Mouse (Mus musculus): Measurements from ENCODE around the gene Ehhadh. TPM values are rescaled to one million over a fixed set of nuclear protein-coding genes. Genes with fewer than 3 reads are reported as not detected.

The Ehhadh gene
- total and polyA plus RNA-seq, 3 experiments, result 5.3 to 6.6 TPM; not detected in 1

- H3K9ac ChIP-seq (ENCODE audit: control insufficient read depth, low read depth, low read length, poor library complexity, severe bottlenecking), result no peak overlapping the region
- H3K9me3 ChIP-seq (replicated peaks; ENCODE audit: insufficient read depth, low read length), result no peaks in the 10 kb centered on the region
- no peaks in the 10 kb centered on the region for H3K27me3 ChIP-seq (ENCODE audit: control insufficient read depth in 1 of 2, insufficient read depth in 2 of 2, low read length in 2 of 2)
- H3K79me2 ChIP-seq (ENCODE audit: control insufficient read depth, insufficient read depth, low read length, poor library complexity), result no peaks in the 10 kb centered on the region
- DNase-seq (ENCODE audit: low read depth, low spot score), result peak; percentile 80
- H3K4me1 ChIP-seq (ENCODE audit: control insufficient read depth in 1 of 2, insufficient read depth in 2 of 2, low read length in 2 of 2), result peaks cover 0 to 2% of the 10 kb centered on the region in 2 experiments; a peak in 1 of 4 replicates
- H3K27ac ChIP-seq (ENCODE audit: control insufficient read depth, low read depth, low read length), result no peak overlapping the region
- no peaks in the 10 kb centered on the region for H3K36me3 ChIP-seq (ENCODE audit: control insufficient read depth in 1 of 2, insufficient read depth in 2 of 2, low read length in 2 of 2)
- H3K4me3 ChIP-seq (ENCODE audit: control insufficient read depth in 1 of 2, insufficient read depth in 1 of 2, low read depth in 2 of 2, low read length in 2 of 2), result peak overlapping the region in 1 of 2 experiments; percentile 66; a peak in 2 of 4 replicates
- no peak for TF ChIP-seq KAT2A (conservative IDR thresholded peaks at IDR 0.05; ENCODE audit: low read depth, low read length)
- TF ChIP-seq NELFE (IDR thresholded peaks at IDR 0.05; ENCODE audit: low read depth, low read length), result no peak
- no peak for TF ChIP-seq ETS1 (IDR thresholded peaks at IDR 0.05; ENCODE audit: low read depth, low read length)
- no peak for TF ChIP-seq SMC3 (IDR thresholded peaks at IDR 0.05; ENCODE audit: low read depth, low read length)
- TF ChIP-seq POLR2AphosphoS2 (IDR thresholded peaks at IDR 0.05; ENCODE audit: low read length), result no peak
- TF ChIP-seq CHD1 (IDR thresholded peaks at IDR 0.05; ENCODE audit: low read depth, low read length), result no peak
- TF ChIP-seq MAFK (IDR thresholded peaks at IDR 0.05; ENCODE audit: borderline replicate concordance, low read depth, low read length), result no peak
- no peak for TF ChIP-seq TAL1 (IDR thresholded peaks at IDR 0.05; ENCODE audit: low read length)
Observed at GRCm38 (mm10) chr16:21818132-21818531, 30.5 kb upstream of the Ehhadh start.

GRCm38 (mm10) chr16:21815669-21816010 is 28.0 kb upstream of the Ehhadh start:
- TF ChIP-seq JUND (IDR thresholded peaks at IDR 0.05; ENCODE audit: low read depth, low read length) (no peak), MAX (IDR thresholded peaks at IDR 0.05; ENCODE audit: low read length) (no peak), USF2 (IDR thresholded peaks at IDR 0.05; ENCODE audit: borderline replicate concordance in 1 of 2, insufficient read depth in 1 of 2, low read depth in 1 of 2, low read length in 2 of 2) (no peak), MYB (IDR thresholded peaks at IDR 0.05; ENCODE audit: low read depth, low read length) (no peak), RCOR1 (IDR thresholded peaks at IDR 0.05; ENCODE audit: low read depth, low read length) (no peak), MXI1 (IDR thresholded peaks at IDR 0.05; ENCODE audit: low read depth, low read length) (no peak), TBP (IDR thresholded peaks at IDR 0.05; ENCODE audit: low read depth, low read length) (no peak), ZC3H11A (IDR thresholded peaks at IDR 0.05; ENCODE audit: low read depth, low read length) (no peak), MAZ (IDR thresholded peaks at IDR 0.05; ENCODE audit: low read depth, low read length) (no peak), GATA1 (IDR thresholded peaks at IDR 0.05; ENCODE audit: low read depth, low read length) (no peak), RAD21 (IDR thresholded peaks at IDR 0.05; ENCODE audit: low read depth, low read length) (no peak), MAFK (IDR thresholded peaks at IDR 0.05; ENCODE audit: borderline replicate concordance, low read depth, low read length) (no peak)
- H3K27ac ChIP-seq (ENCODE audit: control insufficient read depth, low read depth, low read length), result no peak overlapping the region
- no peaks in the 10 kb centered on the region for H3K36me3 ChIP-seq (ENCODE audit: control insufficient read depth in 1 of 2, insufficient read depth in 2 of 2, low read length in 2 of 2)
- H3K9me3 ChIP-seq (replicated peaks; ENCODE audit: insufficient read depth, low read length), result no peaks in the 10 kb centered on the region
- H3K79me2 ChIP-seq (ENCODE audit: control insufficient read depth, insufficient read depth, low read length, poor library complexity), result no peaks in the 10 kb centered on the region
- no peak overlapping the region for H3K9ac ChIP-seq (ENCODE audit: control insufficient read depth, low read depth, low read length, poor library complexity, severe bottlenecking)
- no peaks in the 10 kb centered on the region for H3K27me3 ChIP-seq (ENCODE audit: control insufficient read depth in 1 of 2, insufficient read depth in 2 of 2, low read length in 2 of 2)
- H3K4me1 ChIP-seq (ENCODE audit: control insufficient read depth in 1 of 2, insufficient read depth in 2 of 2, low read length in 2 of 2), result peaks cover 0 to 2% of the 10 kb centered on the region in 2 experiments; a peak in 1 of 4 replicates
- DNase-seq (ENCODE audit: low read depth, low spot score), result no peak
- no peak overlapping the region for H3K4me3 ChIP-seq (ENCODE audit: control insufficient read depth in 1 of 2, insufficient read depth in 1 of 2, low read depth in 2 of 2, low read length in 2 of 2)

All from MEL (cell line).